Mouse (Mus musculus): ENCODE results near the gene 1700001O22Rik. TPM values are rescaled to one million over a fixed set of nuclear protein-coding genes. Genes with fewer than 3 reads are reported as not detected.

1700001O22Rik gene
- polyA plus RNA-seq, 1 experiment from 2014 or later, result 3.7 TPM

GRCm38 (mm10) chr2:30759858-30760547, 43.5 kb downstream of the 1700001O22Rik start:
- Histone ChIP-seq H3K36me3 (no peaks in the 10 kb centered on the region), H3K9me3 (replicated peaks) (0 out of 2 replicates have a peak, but pooled peaks cover 7% of the 10 kb centered on the region), H3K4me3 (replicated peaks) (no peak overlapping the region), H3K27me3 (no peaks in the 10 kb centered on the region), H3K4me1 (peaks cover 39% of the 10 kb centered on the region), H3K27ac (replicated peaks) (peak overlapping the region; percentile 88; the same call in 1 of the 2 replicates), H3K9ac (no peak overlapping the region), H3K4me2 (replicated peaks) (no peak overlapping the region)
- WGBS, result 57% methylated on average over 10 of the region's 10 CpGs
- no peak for ATAC-seq (ENCODE audit: insufficient number of reproducible peaks, low FRiP score, low TSS enrichment, low read depth)

DNA sequence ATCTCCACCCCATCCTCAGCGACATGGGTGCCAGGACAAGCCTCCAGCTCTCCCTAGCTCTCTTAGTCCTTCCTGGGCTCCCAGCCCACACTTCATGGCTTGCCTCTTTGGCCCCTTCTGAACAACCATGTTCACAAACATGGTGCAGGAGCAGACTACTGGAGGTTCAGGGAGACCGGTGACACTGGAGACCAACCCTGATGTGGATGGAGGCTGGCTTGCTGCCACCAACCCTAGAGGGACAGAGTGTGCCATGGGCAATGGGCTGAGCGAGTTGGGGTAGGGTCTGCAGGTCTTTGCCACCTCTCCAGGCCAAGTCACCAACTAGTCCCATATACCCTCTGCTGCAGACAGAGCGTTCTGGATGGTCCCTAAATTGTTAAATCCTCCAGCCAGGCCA, 44.0 kb downstream of the 1700001O22Rik start:
- ATAC-seq (ENCODE audit: insufficient number of reproducible peaks, low FRiP score, low TSS enrichment, low read depth), result no peak
- Histone ChIP-seq H3K9ac (no peak overlapping the region), H3K27ac (replicated peaks) (peak overlapping the region; percentile 88), H3K36me3 (no peaks in the 10 kb centered on the region), H3K9me3 (replicated peaks) (0 out of 2 replicates have a peak, but pooled peaks cover 7% of the 10 kb centered on the region), H3K4me2 (replicated peaks) (no peak overlapping the region), H3K27me3 (no peaks in the 10 kb centered on the region), H3K4me1 (peaks cover 44% of the 10 kb centered on the region), H3K4me3 (replicated peaks) (no peak overlapping the region)
- WGBS, result 77% methylated on average over 4 of the region's 4 CpGs

DNA sequence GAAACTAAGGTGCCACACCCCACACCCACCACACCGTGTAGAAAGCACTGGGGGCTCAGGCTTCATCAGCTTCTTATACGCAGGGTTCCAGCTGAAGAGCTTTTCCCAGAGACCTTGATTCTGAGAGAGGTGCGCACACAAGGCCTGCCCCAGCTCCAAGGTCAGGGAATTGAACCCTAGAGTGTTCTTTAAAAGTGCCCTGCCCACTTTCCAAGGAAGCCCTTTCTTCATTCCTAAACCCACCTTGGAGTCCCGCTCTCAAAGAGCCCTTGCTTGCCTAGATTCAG, 44.4 kb downstream of the 1700001O22Rik start:
- H3K4me1 ChIP-seq, result peaks cover 46% of the 10 kb centered on the region
- no peaks in the 10 kb centered on the region for H3K36me3 ChIP-seq
- H3K9ac ChIP-seq, result no peak overlapping the region
- no peaks in the 10 kb centered on the region for H3K27me3 ChIP-seq
- ATAC-seq (ENCODE audit: insufficient number of reproducible peaks, low FRiP score, low TSS enrichment, low read depth), result no peak
- H3K27ac ChIP-seq (replicated peaks), result peak overlapping the region; percentile 88
- H3K4me3 ChIP-seq (replicated peaks), result no peak overlapping the region
- WGBS, result 49% methylated on average over 4 of the region's 4 CpGs
- no peak overlapping the region for H3K4me2 ChIP-seq (replicated peaks)
- H3K9me3 ChIP-seq (replicated peaks), result 0 out of 2 replicates have a peak, but pooled peaks cover 7% of the 10 kb centered on the region

- Histone ChIP-seq H3K9ac (no peak overlapping the region), H3K27ac (replicated peaks) (peak overlapping the region; percentile 88), H3K4me1 (peaks cover 49% of the 10 kb centered on the region), H3K4me2 (replicated peaks) (peak overlapping the region; percentile 36), H3K4me3 (replicated peaks) (peak overlapping the region; percentile 8; the same call in 1 of the 2 replicates), H3K36me3 (no peaks in the 10 kb centered on the region), H3K9me3 (replicated peaks) (0 out of 2 replicates have a peak, but pooled peaks cover 7% of the 10 kb centered on the region), H3K27me3 (no peaks in the 10 kb centered on the region)
- 2% methylated on average over 17 of the region's 17 CpGs for WGBS
- ATAC-seq (ENCODE audit: insufficient number of reproducible peaks, low FRiP score, low TSS enrichment, low read depth), result peak; percentile 88
These were observed 44.9 kb downstream of the 1700001O22Rik start for GRCm38 (mm10) chr2:30758341-30759087.

DNA sequence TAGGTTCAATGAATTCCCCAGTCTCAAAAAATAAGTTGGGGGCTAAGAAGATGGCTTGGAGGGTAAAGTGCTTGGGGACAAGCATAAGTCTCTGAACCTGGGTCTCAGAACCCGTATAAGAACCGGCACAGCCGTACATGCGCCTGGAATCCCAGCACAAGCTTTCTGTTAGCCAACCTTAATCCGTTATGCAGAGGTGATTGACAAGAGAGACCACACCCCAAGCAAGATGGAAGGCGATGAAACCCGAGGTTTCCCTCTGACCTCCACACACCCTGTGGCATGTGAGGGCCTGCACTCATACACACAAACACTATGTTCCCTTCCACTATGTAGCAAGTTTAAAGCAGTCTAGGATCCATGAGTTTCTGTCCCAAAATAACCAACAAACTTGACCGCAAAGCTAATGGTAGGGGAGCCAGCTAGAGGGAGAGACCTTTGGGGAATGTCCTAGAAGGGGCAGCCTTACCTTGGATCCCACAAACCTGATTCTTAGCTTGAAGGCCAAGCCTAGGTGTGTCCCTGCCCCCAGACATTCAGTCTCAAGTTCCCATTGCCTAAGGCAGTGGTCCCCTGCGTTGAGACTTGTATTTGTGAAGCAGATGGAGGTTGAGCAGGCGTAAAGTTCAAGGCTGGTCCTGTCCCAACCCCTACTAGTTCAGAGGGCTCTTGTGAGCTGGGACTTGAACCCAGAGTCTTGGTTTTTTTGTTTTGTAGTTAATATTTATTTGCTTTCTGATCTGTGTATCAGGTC, 46.3 kb downstream of the 1700001O22Rik start:
- Histone ChIP-seq H3K36me3 (no peaks in the 10 kb centered on the region), H3K9me3 (replicated peaks) (0 out of 2 replicates have a peak, but pooled peaks cover under 1% of the 10 kb centered on the region), H3K9ac (no peak overlapping the region), H3K4me2 (replicated peaks) (no peak overlapping the region), H3K4me3 (replicated peaks) (no peak overlapping the region), H3K4me1 (peaks cover 55% of the 10 kb centered on the region), H3K27me3 (no peaks in the 10 kb centered on the region), H3K27ac (replicated peaks) (peak overlapping the region; percentile 88)
- ATAC-seq (ENCODE audit: insufficient number of reproducible peaks, low FRiP score, low TSS enrichment, low read depth), result no peak
- 70% methylated on average over 10 of the region's 10 CpGs for WGBS

DNA sequence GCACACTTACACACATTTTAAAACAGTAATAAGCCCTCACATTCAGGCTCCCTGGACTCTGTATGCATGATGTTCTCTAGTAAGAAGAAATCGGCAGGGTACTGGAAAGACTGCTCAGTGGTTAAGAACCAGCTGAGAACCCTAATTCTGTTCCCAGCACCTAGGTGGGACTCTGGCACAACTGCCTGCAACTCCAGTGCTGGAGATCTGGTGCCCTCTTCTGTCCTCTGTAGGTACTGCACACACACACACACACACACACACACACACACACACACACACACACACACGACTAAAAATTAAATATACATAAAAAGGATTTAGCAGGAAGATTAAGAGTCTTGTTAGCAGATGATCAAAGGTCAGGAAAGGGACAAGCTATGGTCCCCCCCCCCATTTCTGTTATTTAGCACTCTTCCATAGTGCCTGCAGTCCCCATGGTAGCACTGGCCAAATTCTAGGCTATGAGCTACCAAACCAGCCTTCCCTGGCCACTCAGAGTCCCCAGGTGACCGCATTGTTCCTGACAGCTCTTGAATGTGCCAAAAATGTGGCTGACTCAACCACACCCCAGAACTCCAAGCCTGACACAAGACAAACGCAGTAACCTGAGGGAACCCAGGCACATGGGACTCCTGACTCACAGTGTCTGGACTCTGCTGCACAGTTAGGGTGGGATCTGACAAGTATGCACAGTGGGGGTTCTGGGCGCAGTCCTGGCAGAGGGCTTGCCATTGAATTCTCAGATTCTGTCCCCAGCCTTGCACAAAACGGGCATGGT, 47.3 kb downstream of the 1700001O22Rik start:
- Histone ChIP-seq H3K4me2 (replicated peaks) (no peak overlapping the region), H3K27me3 (no peaks in the 10 kb centered on the region), H3K9me3 (replicated peaks) (no peaks in the 10 kb centered on the region), H3K27ac (replicated peaks) (no peak overlapping the region), H3K4me3 (replicated peaks) (no peak overlapping the region), H3K9ac (no peak overlapping the region), H3K4me1 (peaks cover 55% of the 10 kb centered on the region), H3K36me3 (no peaks in the 10 kb centered on the region)
- no peak for ATAC-seq (ENCODE audit: insufficient number of reproducible peaks, low FRiP score, low TSS enrichment, low read depth)
- 85% methylated on average over 6 of the region's 6 CpGs for WGBS

GRCm38 (mm10) chr2:30754831-30755230, 48.6 kb downstream of the 1700001O22Rik start:
- WGBS, result 86% methylated on average over 3 of the region's 3 CpGs
- H3K4me2 ChIP-seq (replicated peaks), result no peak overlapping the region

GRCm38 (mm10) chr2:30753219-30753618, 50.2 kb downstream of the 1700001O22Rik start:
- no peak overlapping the region for H3K9ac ChIP-seq
- H3K36me3 ChIP-seq, result no peaks in the 10 kb centered on the region
- peaks cover 33% of the 10 kb centered on the region for H3K4me1 ChIP-seq
- peak overlapping the region; percentile 69 for H3K27ac ChIP-seq (replicated peaks)
- no peak overlapping the region for H3K4me2 ChIP-seq (replicated peaks)
- H3K4me3 ChIP-seq (replicated peaks), result no peak overlapping the region
- ATAC-seq (ENCODE audit: insufficient number of reproducible peaks, low FRiP score, low TSS enrichment, low read depth), result peak; percentile 69
- no peaks in the 10 kb centered on the region for H3K27me3 ChIP-seq
- WGBS, result 18% methylated on average over 18 of the region's 18 CpGs
- H3K9me3 ChIP-seq (replicated peaks), result no peaks in the 10 kb centered on the region

More at GRCm38 (mm10) chr2:30754831-30755230, 48.6 kb downstream of the 1700001O22Rik start:
- Histone ChIP-seq H3K9me3 (replicated peaks) (no peaks in the 10 kb centered on the region), H3K9ac (no peak overlapping the region), H3K27me3 (no peaks in the 10 kb centered on the region), H3K27ac (replicated peaks) (no peak overlapping the region), H3K4me1 (peaks cover 49% of the 10 kb centered on the region), H3K4me3 (replicated peaks) (no peak overlapping the region), H3K36me3 (no peaks in the 10 kb centered on the region)
- no peak for ATAC-seq (ENCODE audit: insufficient number of reproducible peaks, low FRiP score, low TSS enrichment, low read depth)

DNA sequence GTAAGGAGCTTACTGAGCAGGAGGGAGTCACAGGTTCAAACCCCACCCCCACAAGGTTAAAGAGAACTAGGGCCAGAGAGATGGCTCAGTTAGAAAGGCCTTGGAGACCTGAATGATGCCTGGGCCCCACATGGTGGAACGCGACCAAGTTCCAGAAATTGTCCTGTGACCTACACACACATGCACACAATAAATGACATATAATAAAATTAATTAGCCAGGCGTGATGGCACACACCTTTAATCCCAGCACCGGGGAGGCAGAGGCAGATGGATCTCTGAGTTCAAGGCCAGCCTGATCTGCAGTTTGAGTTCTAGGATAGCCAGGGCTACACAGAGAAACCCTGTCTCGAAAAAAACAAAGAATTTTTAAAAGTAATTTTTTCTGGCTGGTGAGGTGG, 51.0 kb downstream of the 1700001O22Rik start:
- WGBS, result 95% methylated on average over 5 of the region's 5 CpGs

DNA sequence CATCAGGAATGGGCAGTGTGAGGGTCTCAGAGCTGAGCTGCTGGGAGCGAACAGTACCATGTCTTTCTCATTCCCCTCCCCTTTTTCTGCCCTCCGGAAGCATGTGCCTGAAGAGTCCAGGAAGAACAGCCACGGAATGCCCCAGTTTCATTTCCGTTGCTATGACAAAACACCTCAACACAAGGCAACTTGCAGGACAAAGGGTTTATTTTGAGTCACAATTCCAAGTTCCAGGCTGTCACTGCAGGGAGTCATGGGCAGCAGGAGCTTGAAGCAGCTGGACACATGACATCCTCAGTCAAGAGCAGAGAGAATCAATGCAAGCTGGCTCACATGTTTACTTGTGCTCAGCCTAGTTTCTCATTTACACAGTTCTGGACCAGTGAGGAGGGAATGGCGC, 53.4 kb downstream of the 1700001O22Rik start:
- 65% methylated on average over 5 of the region's 5 CpGs for WGBS
- Histone ChIP-seq H3K9ac (no peak overlapping the region), H3K4me2 (replicated peaks) (no peak overlapping the region), H3K27me3 (no peaks in the 10 kb centered on the region), H3K27ac (replicated peaks) (no peak overlapping the region; the same call in 1 of the 2 replicates), H3K4me1 (peaks cover 16% of the 10 kb centered on the region), H3K36me3 (no peaks in the 10 kb centered on the region), H3K9me3 (replicated peaks) (no peaks in the 10 kb centered on the region), H3K4me3 (replicated peaks) (no peak overlapping the region)
- ATAC-seq (ENCODE audit: insufficient number of reproducible peaks, low FRiP score, low TSS enrichment, low read depth), result no peak

More for the DNA sequence above, 51.0 kb downstream of the 1700001O22Rik start:
- no peak overlapping the region for H3K4me2 ChIP-seq (replicated peaks)
- H3K9ac ChIP-seq, result no peak overlapping the region
- H3K27me3 ChIP-seq, result no peaks in the 10 kb centered on the region
- H3K36me3 ChIP-seq, result no peaks in the 10 kb centered on the region
- H3K4me1 ChIP-seq, result peaks cover 28% of the 10 kb centered on the region
- H3K9me3 ChIP-seq (replicated peaks), result no peaks in the 10 kb centered on the region
- no peak overlapping the region for H3K27ac ChIP-seq (replicated peaks)
- ATAC-seq (ENCODE audit: insufficient number of reproducible peaks, low FRiP score, low TSS enrichment, low read depth), result no peak
- no peak overlapping the region for H3K4me3 ChIP-seq (replicated peaks)

All from embryonic facial prominence, embryonic 15.5 days (tissue).